Mouse (Mus musculus): ENCODE results near the gene Nmrk2. TPM values are rescaled to one million over a fixed set of nuclear protein-coding genes. Genes with fewer than 3 reads are reported as not detected.
A peak's percentile ranks its signal among the peaks of the same experiment; 100 is the strongest.
"Not testable (repeated sequence)": the region's sequence is repeated elsewhere in the genome, so short reads cannot be mapped to it uniquely, and the experiment has no call there.

Gene Nmrk2
- polyA plus RNA-seq, 1 experiment from 2014 or later: 0.14 TPM

- 92% methylated on average over 11 of the region's 11 CpGs for WGBS
- H3K36me3 ChIP-seq (ENCODE audit: control insufficient read depth, insufficient read depth, low read length): peaks cover 52% of the 10 kb centered on the region
- no peak overlapping the region for H3K4me2 ChIP-seq (replicated peaks; ENCODE audit: low read depth, low read length)
Observed at GRCm38 (mm10) chr10:81178927-81179326, 22.9 kb downstream of the Nmrk2 start.

GRCm38 (mm10) chr10:81177958-81178712 lies 23.7 kb downstream of the Nmrk2 start:
- H3K27ac ChIP-seq (ENCODE audit: low read length): no peak overlapping the region; the same call in 1 of the 2 replicates
- no peak for ATAC-seq (ENCODE audit: insufficient number of reproducible peaks, insufficient read depth, low FRiP score, low read depth)
- H3K4me3 ChIP-seq (ENCODE audit: low read depth, low read length): peak overlapping the region; percentile 100
- H3K4me1 ChIP-seq (ENCODE audit: control insufficient read depth, insufficient read depth, low read length): peaks cover 27% of the 10 kb centered on the region
- 64% methylated on average over 14 of the region's 14 CpGs for WGBS
- peak overlapping the region; percentile 99; the same call in 1 of the 2 replicates for H3K9ac ChIP-seq (replicated peaks; ENCODE audit: low read depth, low read length)
- no peaks in the 10 kb centered on the region for H3K27me3 ChIP-seq (ENCODE audit: control insufficient read depth, insufficient read depth, low read length)
- peaks cover 52% of the 10 kb centered on the region for H3K36me3 ChIP-seq (ENCODE audit: control insufficient read depth, insufficient read depth, low read length)
- peak overlapping the region; percentile 92 for H3K4me2 ChIP-seq (replicated peaks; ENCODE audit: low read depth, low read length)
- H3K9me3 ChIP-seq (ENCODE audit: control insufficient read depth, low read depth, low read length): no peaks in the 10 kb centered on the region

More at GRCm38 (mm10) chr10:81178927-81179326, 22.9 kb downstream of the Nmrk2 start:
- ATAC-seq (ENCODE audit: insufficient number of reproducible peaks, insufficient read depth, low FRiP score, low read depth): no peak
- Histone ChIP-seq H3K27me3 (ENCODE audit: control insufficient read depth, insufficient read depth, low read length) (no peaks in the 10 kb centered on the region), H3K9ac (replicated peaks; ENCODE audit: low read depth, low read length) (no peak overlapping the region), H3K4me1 (ENCODE audit: control insufficient read depth, insufficient read depth, low read length) (peaks cover 25% of the 10 kb centered on the region), H3K27ac (ENCODE audit: low read length) (no peak overlapping the region), H3K4me3 (ENCODE audit: low read depth, low read length) (no peak overlapping the region), H3K9me3 (ENCODE audit: control insufficient read depth, low read depth, low read length) (no peaks in the 10 kb centered on the region)

DNA sequence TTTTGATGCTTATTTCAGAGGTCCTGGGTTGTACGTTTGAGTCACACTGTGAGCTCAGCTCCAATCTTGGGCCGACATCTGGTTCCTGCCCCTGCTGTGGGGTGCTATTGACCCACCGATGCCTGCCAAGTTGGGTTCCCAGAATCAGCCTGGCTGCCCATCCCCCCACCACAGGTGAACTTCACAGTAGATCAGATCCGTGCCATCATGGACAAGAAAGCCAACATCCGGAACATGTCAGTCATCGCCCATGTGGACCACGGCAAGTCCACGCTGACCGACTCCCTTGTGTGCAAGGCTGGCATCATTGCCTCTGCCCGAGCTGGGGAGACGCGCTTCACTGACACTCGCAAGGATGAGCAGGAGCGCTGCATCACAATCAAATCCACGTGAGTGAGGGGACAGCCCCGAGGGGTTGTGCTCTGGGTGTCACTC lies 24.3 kb downstream of the Nmrk2 start:
- peaks cover 30% of the 10 kb centered on the region for H3K4me1 ChIP-seq (ENCODE audit: control insufficient read depth, insufficient read depth, low read length)
- H3K4me2 ChIP-seq (replicated peaks; ENCODE audit: low read depth, low read length): peak overlapping the region; percentile 92
- H3K36me3 ChIP-seq (ENCODE audit: control insufficient read depth, insufficient read depth, low read length): peaks cover 52% of the 10 kb centered on the region
- no peaks in the 10 kb centered on the region for H3K27me3 ChIP-seq (ENCODE audit: control insufficient read depth, insufficient read depth, low read length)
- WGBS: 13% methylated on average over 16 of the region's 16 CpGs
- peak overlapping the region; percentile 100 for H3K4me3 ChIP-seq (ENCODE audit: low read depth, low read length)
- H3K9me3 ChIP-seq (ENCODE audit: control insufficient read depth, low read depth, low read length): no peaks in the 10 kb centered on the region
- ATAC-seq (ENCODE audit: insufficient number of reproducible peaks, insufficient read depth, low FRiP score, low read depth): no peak
- peak overlapping the region; percentile 92 for H3K27ac ChIP-seq (ENCODE audit: low read length)
- H3K9ac ChIP-seq (replicated peaks; ENCODE audit: low read depth, low read length): peak overlapping the region; percentile 99

- peak within 1 kb of the TSS; percentile 92 for H3K4me2 ChIP-seq (replicated peaks; ENCODE audit: low read depth, low read length)
- ATAC-seq (ENCODE audit: insufficient number of reproducible peaks, insufficient read depth, low FRiP score, low read depth): peak; percentile 83
- 0% methylated on average over 77 of the region's 77 CpGs for WGBS
Observed at GRCm38 (mm10) chr10:81176466-81177271, 25.2 kb downstream of the Nmrk2 start, which contains the start of gene Eef2. Gene Eef2, plus strand, starts transcription at chr10:81176631.

DNA sequence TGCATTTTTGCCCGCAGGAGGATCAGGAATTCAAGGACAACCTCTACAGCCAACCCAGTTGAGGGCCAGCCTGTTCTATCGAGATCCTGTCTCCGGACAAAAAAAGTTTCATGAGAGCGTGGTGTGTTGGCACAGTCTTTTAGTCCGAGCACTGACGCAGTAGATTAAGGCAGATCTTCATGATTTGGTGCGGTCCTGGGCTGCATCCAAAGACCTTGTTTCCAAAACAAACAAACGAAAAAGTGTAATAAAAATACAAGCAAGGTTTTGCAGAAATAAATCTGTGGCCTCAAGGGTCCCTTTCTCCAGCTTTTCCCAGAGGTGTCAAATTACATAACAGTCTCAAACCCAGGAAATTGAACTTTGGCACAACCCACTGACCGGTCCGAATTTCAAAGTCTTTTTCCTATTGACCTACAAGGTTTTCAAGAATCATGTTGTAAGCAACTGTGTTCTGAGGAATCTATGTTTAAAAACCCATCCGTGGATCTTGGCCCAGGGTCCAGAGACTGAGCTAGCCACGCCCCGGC lies 25.9 kb downstream of the Nmrk2 start:
- Histone ChIP-seq H3K9ac (replicated peaks; ENCODE audit: low read depth, low read length) (no peak overlapping the region), H3K27ac (ENCODE audit: low read length) (peak overlapping the region; percentile 69), H3K9me3 (ENCODE audit: control insufficient read depth, low read depth, low read length) (no peaks in the 10 kb centered on the region), H3K27me3 (ENCODE audit: control insufficient read depth, insufficient read depth, low read length) (no peaks in the 10 kb centered on the region), H3K4me1 (ENCODE audit: control insufficient read depth, insufficient read depth, low read length) (peaks cover 30% of the 10 kb centered on the region), H3K4me3 (ENCODE audit: low read depth, low read length) (peak overlapping the region; percentile 100), H3K4me2 (replicated peaks; ENCODE audit: low read depth, low read length) (peak overlapping the region; percentile 37), H3K36me3 (ENCODE audit: control insufficient read depth, insufficient read depth, low read length) (peaks cover 38% of the 10 kb centered on the region)
- WGBS: 4% methylated on average over 13 of the region's 13 CpGs
- ATAC-seq (ENCODE audit: insufficient number of reproducible peaks, insufficient read depth, low FRiP score, low read depth): 0 out of 2 replicates have a peak, but pooled peaks have one; percentile 1

More at GRCm38 (mm10) chr10:81176466-81177271, 25.2 kb downstream of the Nmrk2 start, which contains the start of gene Eef2:
- Histone ChIP-seq H3K4me1 (ENCODE audit: control insufficient read depth, insufficient read depth, low read length) (peaks cover 30% of the 10 kb centered on the region), H3K27ac (ENCODE audit: low read length) (peak within 1 kb of the TSS; percentile 92), H3K9me3 (ENCODE audit: control insufficient read depth, low read depth, low read length) (no peaks in the 10 kb centered on the region), H3K27me3 (ENCODE audit: control insufficient read depth, insufficient read depth, low read length) (no peaks in the 10 kb centered on the region), H3K36me3 (ENCODE audit: control insufficient read depth, insufficient read depth, low read length) (peaks cover 45% of the 10 kb centered on the region), H3K9ac (replicated peaks; ENCODE audit: low read depth, low read length) (peak within 1 kb of the TSS; percentile 99), H3K4me3 (ENCODE audit: low read depth, low read length) (peak within 1 kb of the TSS; percentile 100)

DNA sequence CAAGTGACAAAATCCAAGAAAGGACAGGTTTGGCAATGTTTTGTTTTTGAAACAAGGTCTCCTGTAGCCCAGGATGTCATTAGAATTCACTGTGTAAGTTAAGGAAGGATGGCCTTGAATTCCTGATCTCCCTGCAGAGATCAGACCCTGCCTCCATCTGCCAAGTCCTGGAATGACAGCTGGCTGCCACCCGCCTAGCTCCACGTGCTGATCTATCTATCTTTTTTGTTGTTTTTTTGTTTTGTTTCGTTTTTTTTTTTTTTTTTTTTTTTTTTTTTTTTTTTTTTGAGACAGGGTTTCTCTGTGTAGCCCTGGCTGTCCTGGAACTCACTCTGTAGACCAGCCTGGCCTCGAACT lies 26.5 kb downstream of the Nmrk2 start:
- H3K36me3 ChIP-seq (ENCODE audit: control insufficient read depth, insufficient read depth, low read length): peaks cover 31% of the 10 kb centered on the region
- not testable (repeated sequence) for H3K4me3 ChIP-seq (ENCODE audit: low read depth, low read length); H3K9ac ChIP-seq (replicated peaks; ENCODE audit: low read depth, low read length); H3K9me3 ChIP-seq (ENCODE audit: control insufficient read depth, low read depth, low read length); H3K27ac ChIP-seq (ENCODE audit: low read length); H3K27me3 ChIP-seq (ENCODE audit: control insufficient read depth, insufficient read depth, low read length); ATAC-seq (ENCODE audit: insufficient number of reproducible peaks, insufficient read depth, low FRiP score, low read depth)
- H3K4me1 ChIP-seq (ENCODE audit: control insufficient read depth, insufficient read depth, low read length): peaks cover 30% of the 10 kb centered on the region
- H3K4me2 ChIP-seq (replicated peaks; ENCODE audit: low read depth, low read length): peak overlapping the region; percentile 69; the same call in 1 of the 2 replicates
- 11% methylated on average over 4 of the region's 4 CpGs for WGBS

DNA sequence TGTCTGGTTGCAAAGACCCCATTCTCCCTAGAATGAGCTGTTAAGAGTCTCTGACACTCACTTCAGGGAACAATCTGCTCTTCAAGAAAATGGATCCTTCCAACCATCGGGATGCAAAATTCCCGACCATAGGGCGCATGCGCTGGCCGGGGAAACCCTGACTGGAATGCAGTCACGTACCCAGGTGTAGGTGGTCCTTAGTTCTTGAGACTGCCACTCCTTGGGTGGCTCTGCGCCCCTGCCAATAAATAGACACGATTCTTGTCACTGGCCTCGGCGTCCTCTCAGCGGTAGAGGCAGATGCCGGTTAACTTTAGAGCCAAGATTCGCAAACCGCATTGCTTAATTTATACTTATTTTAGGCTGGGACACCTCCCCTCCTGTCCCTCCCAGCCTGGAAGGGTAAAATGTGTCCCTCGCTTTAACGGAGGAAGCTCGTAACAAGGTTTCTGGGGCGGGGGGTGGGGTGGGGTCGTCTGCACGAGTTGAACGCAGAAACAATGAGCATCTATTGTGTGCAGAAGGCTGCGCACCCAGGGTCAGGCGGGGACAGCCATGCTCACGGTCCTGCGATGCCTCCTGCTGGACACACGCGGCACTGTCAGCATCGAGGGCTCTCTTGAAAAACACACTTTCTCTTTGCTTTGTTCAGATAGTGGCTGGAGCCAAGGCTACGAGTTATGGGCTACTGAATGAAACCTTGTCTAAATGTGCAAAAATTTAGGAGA lies 27.1 kb downstream of the Nmrk2 start:
- Histone ChIP-seq H3K9me3 (ENCODE audit: control insufficient read depth, low read depth, low read length) (no peaks in the 10 kb centered on the region), H3K27ac (ENCODE audit: low read length) (peak overlapping the region; percentile 71; the same call in 1 of the 2 replicates), H3K4me1 (ENCODE audit: control insufficient read depth, insufficient read depth, low read length) (peaks cover 30% of the 10 kb centered on the region), H3K27me3 (ENCODE audit: control insufficient read depth, insufficient read depth, low read length) (no peaks in the 10 kb centered on the region), H3K4me2 (replicated peaks; ENCODE audit: low read depth, low read length) (peak overlapping the region; percentile 69), H3K9ac (replicated peaks; ENCODE audit: low read depth, low read length) (no peak overlapping the region; the same call in 1 of the 2 replicates), H3K4me3 (ENCODE audit: low read depth, low read length) (peak overlapping the region; percentile 30), H3K36me3 (ENCODE audit: control insufficient read depth, insufficient read depth, low read length) (peaks cover 26% of the 10 kb centered on the region)
- peak; percentile 57; the same call in 1 of the 2 replicates for ATAC-seq (ENCODE audit: insufficient number of reproducible peaks, insufficient read depth, low FRiP score, low read depth)
- WGBS: 3% methylated on average over 29 of the region's 29 CpGs

Measured in stomach, embryonic 14.5 days (tissue).